In genomic region chr6:86847816-86848215, GRCm38 (mm10) we compare ENCODE assay signal across 9 mouse cellular contexts. TPM values are rescaled to one million over a fixed set of nuclear protein-coding genes. Genes with fewer than 3 reads are reported as not detected.
DNase-seq lines count a peak whose midpoint lies in the region; ATAC-seq and TF ChIP-seq lines count a peak whose summit lies in the region.
"Had no signal": no experiment of that assay in that cellular context is flagged by ENCODE, and none has a peak within 500 bp of the region (broad histone marks: within the 10 kb centered on the region; RNA-seq: fewer than 3 reads in every experiment).

No protein-coding gene starts in this region.

- DNase-seq in layer of hippocampus, adult 2 months (ENCODE audit: low spot score in 2 of 2): no peak
- no peak for DNase-seq in layer of hippocampus, adult 8-10 months (ENCODE audit: low spot score in 2 of 2)
- peak; percentile 83 for DNase-seq in induced T-regulatory cell, adult 2 months (ENCODE audit: low read depth)
- DNase-seq in right cerebral cortex, adult 18-20 months: no peak
- DNase-seq in kidney, postnatal 4 days: no peak
- DNase-seq: cerebellum, adult 11-12 months had no signal

- no peak for ATAC-seq in embryonic facial prominence, embryonic 12.5 days (ENCODE audit: insufficient number of reproducible peaks, insufficient read depth, low FRiP score, low TSS enrichment)
- no peak for ATAC-seq in midbrain, embryonic 16.5 days
- ATAC-seq in granulocyte monocyte progenitor cell, adult 5-6 weeks (replicated peaks; ENCODE audit: poor library complexity, severe bottlenecking): no peak

- H3K9me3 ChIP-seq in embryonic facial prominence, embryonic 12.5 days: no peaks in the 10 kb centered on the region
- H3K9me3 ChIP-seq in midbrain, embryonic 16.5 days (replicated peaks; ENCODE audit: control insufficient read depth, low read length, poor library complexity, severe bottlenecking): no peaks in the 10 kb centered on the region

- peak overlapping the region; percentile 84 for H3K4me2 ChIP-seq in embryonic facial prominence, embryonic 12.5 days (replicated peaks)
- peak overlapping the region; percentile 80 for H3K4me2 ChIP-seq in midbrain, embryonic 16.5 days (ENCODE audit: low read length)

- no peak overlapping the region for H3K9ac ChIP-seq in embryonic facial prominence, embryonic 12.5 days
- H3K9ac ChIP-seq in midbrain, embryonic 16.5 days (ENCODE audit: low read depth, low read length): no peak overlapping the region

- 0 out of 2 replicates have a peak overlapping the region, but pooled peaks have one; percentile 100 for H3K27ac ChIP-seq in layer of hippocampus, adult 2 months
- H3K27ac ChIP-seq in embryonic facial prominence, embryonic 12.5 days: no peak overlapping the region
- H3K27ac ChIP-seq in midbrain, embryonic 16.5 days (ENCODE audit: low read length): peak overlapping the region; percentile 96

- WGBS in embryonic facial prominence, embryonic 12.5 days: 91% methylated on average over 8 of the region's 8 CpGs
- WGBS in midbrain, embryonic 16.5 days: 93% methylated on average over 8 of the region's 8 CpGs

- no peak overlapping the region; the same call in 1 of the 2 replicates for H3K4me3 ChIP-seq in layer of hippocampus, adult 2 months
- 0 out of 2 replicates have a peak overlapping the region, but pooled peaks have one; percentile 79 for H3K4me3 ChIP-seq in embryonic facial prominence, embryonic 12.5 days
- peak overlapping the region; percentile 88 for H3K4me3 ChIP-seq in midbrain, embryonic 16.5 days (ENCODE audit: low read depth, low read length)

- no peaks in the 10 kb centered on the region for H3K27me3 ChIP-seq in embryonic facial prominence, embryonic 12.5 days
- no peaks in the 10 kb centered on the region for H3K27me3 ChIP-seq in midbrain, embryonic 16.5 days (ENCODE audit: control insufficient read depth, insufficient read depth, low read depth, low read length)

- no peaks in the 10 kb centered on the region for H3K36me3 ChIP-seq in embryonic facial prominence, embryonic 12.5 days
- no peaks in the 10 kb centered on the region for H3K36me3 ChIP-seq in midbrain, embryonic 16.5 days (ENCODE audit: control insufficient read depth, insufficient read depth, low read length)

- no peak for TF ChIP-seq CTCF in layer of hippocampus, adult 2 months (conservative IDR thresholded peaks at IDR 0.05)

- peaks cover 27% of the 10 kb centered on the region for H3K4me1 ChIP-seq in embryonic facial prominence, embryonic 12.5 days
- H3K4me1 ChIP-seq in midbrain, embryonic 16.5 days (ENCODE audit: control insufficient read depth, insufficient read depth, low read length): peaks cover 35% of the 10 kb centered on the region

RNA-seq across cellular contexts. Expression of gene Aak1, which starts 1.5 kb away (rescaled TPM):
- 100 to 1,000 TPM; 445 to 462 TPM for total RNA-seq in layer of hippocampus, adult 2 months (2021)
- 100 to 1,000 TPM; 392 to 484 (median 448) TPM for total RNA-seq in layer of hippocampus, adult 8-10 months (2022)
- polyA plus RNA-seq in embryonic facial prominence, embryonic 12.5 days (2016; fragmentation: Nextera tagmentation; extraction: Ambion mirVana): 17.9 and 19.7 TPM in 2 replicates
- 44.6 and 47.8 TPM in 2 replicates for polyA plus RNA-seq in midbrain, embryonic 16.5 days (2015; fragmentation: Nextera tagmentation; extraction: Ambion mirVana)
- total RNA-seq in granulocyte monocyte progenitor cell, adult 5-6 weeks (2014; fragmentation: Nextera tagmentation): 28.2 and 40.2 TPM in 2 replicates
- total RNA-seq in granulocyte monocyte progenitor cell, adult 5-6 weeks (2017): 6.5 and 6.7 TPM in 2 replicates

RNA-seq across cellular contexts. Expression of gene Anxa4, which starts 54.4 kb away (rescaled TPM):
- total RNA-seq in layer of hippocampus, adult 2 months (2021): 1 to 10 TPM; 4.6 to 4.8 TPM
- total RNA-seq in layer of hippocampus, adult 8-10 months (2022): 10 to 100 TPM in 1 of 4 experiments, 1 to 10 TPM in 3; 6.2 to 19.2 (median 8.1) TPM
- 15.3 and 19.7 TPM in 2 replicates for polyA plus RNA-seq in embryonic facial prominence, embryonic 12.5 days (2016; fragmentation: Nextera tagmentation; extraction: Ambion mirVana)
- polyA plus RNA-seq in midbrain, embryonic 16.5 days (2015; fragmentation: Nextera tagmentation; extraction: Ambion mirVana): 4.6 TPM in 2 replicates
- 11.9 and 16.4 TPM in 2 replicates for total RNA-seq in granulocyte monocyte progenitor cell, adult 5-6 weeks (2014; fragmentation: Nextera tagmentation)
- total RNA-seq in granulocyte monocyte progenitor cell, adult 5-6 weeks (2017): 16.4 and 17.7 TPM in 2 replicates

Comparison
In these comparisons a context has a peak if more than half of its experiments do, and no peak if none do; other contexts are left out.
1. RNA of gene Aak1, which starts 1.5 kb away (total RNA-seq): 392 to 484 TPM in layer of hippocampus, adult 8-10 months and 445 to 462 TPM in layer of hippocampus, adult 2 months; 6.5 to 40.2 TPM in granulocyte monocyte progenitor cell, adult 5-6 weeks; every median in the first group is over 4 times any median in the second.